Mouse (Mus musculus) forebrain, embryonic 13.5 days (tissue): ENCODE results near the gene E2f1. TPM values are rescaled to one million over a fixed set of nuclear protein-coding genes. Genes with fewer than 3 reads are reported as not detected.

ENCODE experiments used
- ATAC-seq: fragments of 200-750 bp; cut with Nextera tagmentation; 2 replicates; pipeline ENCODE4 v1.8.0; 2017
- H3K27ac ChIP-seq: fragments of 300-500 bp; sonication (generic); 2 replicates; pipeline ENCODE4 v1.5.1; 2015; ENCODE audit warnings: inconsistent platforms, mild to moderate bottlenecking, moderate library complexity
- H3K27me3 ChIP-seq: fragments of 300-500 bp; sonication (generic); 2 replicates; pipeline ENCODE4 v1.6.1; 2015; ENCODE audit warnings: mild to moderate bottlenecking, inconsistent platforms
- H3K36me3 ChIP-seq: fragments of 300-500 bp; sonication (generic); 2 replicates; pipeline ENCODE4 v1.6.1; 2015; ENCODE audit warnings: mild to moderate bottlenecking, inconsistent platforms; ENCODE audit not compliant: poor library complexity, severe bottlenecking
- H3K4me1 ChIP-seq: fragments of 300-500 bp; sonication (generic); 2 replicates; pipeline ENCODE4 v1.6.1; 2015; ENCODE audit warnings: inconsistent platforms
- H3K4me2 ChIP-seq: fragments of 300-500 bp; sonication (generic); 2 replicates; pipeline ENCODE4 v1.6.1; 2015; ENCODE audit warnings: inconsistent platforms, mild to moderate bottlenecking, moderate library complexity
- H3K4me3 ChIP-seq: fragments of 300-500 bp; sonication (generic); 2 replicates; pipeline ENCODE4 v1.5.1; 2015; ENCODE audit warnings: mild to moderate bottlenecking, inconsistent platforms
- H3K9ac ChIP-seq: fragments of 300-500 bp; sonication (generic); 2 replicates; pipeline ENCODE4 v1.6.1; 2015; ENCODE audit warnings: mild to moderate bottlenecking, inconsistent platforms
- H3K9me3 ChIP-seq: fragments of 300-500 bp; sonication (generic); replicated peaks from 2 replicates; pipeline ENCODE4 v1.6.1; 2016; ENCODE audit warnings: inconsistent platforms
- WGBS: fragments of 180-500 bp; shearing (Covaris S2); methylation state at CpG from one replicate; pipeline ENCODE4 v1.1.7; 2015; 5-methylcytosine and 5-hydroxymethylcytosine counted together
- polyA plus RNA-seq: library from polyadenylated mRNA; unstranded; fragments of >200 nt; fragmentation: Nextera tagmentation; extraction: Ambion mirVana; gene quantifications from 2 replicates; pipeline ENCODE4 v1.2.1, GENCODE M21; 2015

E2f1 gene
- polyA plus RNA-seq, 1 experiment from 2014 or later: 22.8 TPM

DNA sequence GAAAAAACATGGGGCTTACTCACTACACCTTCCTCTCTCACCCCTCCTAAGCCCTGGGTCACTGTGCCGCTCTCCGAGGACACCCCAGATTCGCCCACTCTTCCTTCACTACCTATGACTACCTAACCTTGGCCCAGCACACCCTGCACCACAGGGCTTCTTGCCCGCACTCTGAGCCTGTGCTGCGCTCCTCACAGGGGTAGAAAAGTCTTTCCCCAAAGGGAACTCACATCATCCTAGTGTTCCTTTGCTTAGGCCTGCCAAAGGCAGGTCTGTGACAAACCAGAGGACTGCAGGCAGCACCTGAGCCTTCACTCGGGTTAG, 8.0 kb upstream of the E2f1 start:
- H3K9ac ChIP-seq: no peak overlapping the region
- H3K27ac ChIP-seq: peak overlapping the region; percentile 73
- H3K4me2 ChIP-seq: no peak overlapping the region
- H3K9me3 ChIP-seq: no peaks in the 10 kb centered on the region
- 71% methylated on average over 6 of the region's 6 CpGs for WGBS
- no peak overlapping the region for H3K4me3 ChIP-seq
- no peak for ATAC-seq
- H3K27me3 ChIP-seq: no peaks in the 10 kb centered on the region
- peaks cover 19% of the 10 kb centered on the region for H3K4me1 ChIP-seq
- H3K36me3 ChIP-seq: no peaks in the 10 kb centered on the region

DNA sequence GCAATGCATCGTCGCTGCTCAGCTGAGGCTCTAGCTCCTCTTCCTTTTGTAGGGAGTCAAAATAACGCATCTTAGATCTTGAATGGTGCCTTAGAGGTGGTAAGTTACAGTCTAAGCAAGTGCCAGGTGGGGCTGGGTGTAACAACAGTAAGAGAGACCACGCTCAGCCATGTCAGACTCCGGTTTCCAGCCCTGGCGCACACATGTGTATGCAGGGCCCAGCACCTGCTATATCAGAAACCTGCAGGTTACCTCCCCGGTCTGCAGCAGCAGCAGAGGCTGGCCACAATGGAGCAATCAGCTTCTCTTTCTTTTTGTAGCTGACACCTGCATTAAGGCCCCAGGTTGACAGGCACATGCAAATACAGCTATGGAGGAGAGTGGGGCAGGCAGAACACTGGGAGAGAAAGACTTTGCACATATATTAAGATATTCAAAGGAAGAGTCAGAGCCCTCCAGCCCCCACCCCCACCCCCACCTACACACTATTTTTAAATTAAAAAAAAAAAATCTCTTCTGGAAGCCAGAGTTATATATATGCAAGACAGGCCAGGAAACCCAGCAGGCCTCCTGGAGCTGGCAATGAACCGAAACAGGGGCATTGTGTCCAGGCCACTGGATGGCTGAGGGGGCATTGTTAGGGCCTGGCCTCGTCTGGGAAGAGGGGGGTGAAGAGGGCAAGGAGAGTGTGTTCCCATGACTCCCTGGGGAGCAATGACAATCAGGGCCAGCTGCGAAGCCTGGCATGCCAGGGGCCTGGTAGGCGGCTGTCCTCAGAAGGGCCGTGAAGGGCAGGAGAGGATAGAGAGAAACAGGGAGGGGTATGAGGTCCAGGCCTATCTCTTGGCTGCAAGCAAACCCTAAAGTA, 7.4 kb upstream of the E2f1 start:
- H3K9ac ChIP-seq: peak overlapping the region; percentile 13; the same call in 1 of the 2 replicates
- no peaks in the 10 kb centered on the region for H3K36me3 ChIP-seq
- no peaks in the 10 kb centered on the region for H3K27me3 ChIP-seq
- ATAC-seq: peak; percentile 38; the same call in 1 of the 2 replicates
- no peak overlapping the region for H3K4me3 ChIP-seq
- 26% methylated on average over 12 of the region's 12 CpGs for WGBS
- H3K4me1 ChIP-seq: peaks cover 19% of the 10 kb centered on the region
- H3K4me2 ChIP-seq: no peak overlapping the region
- no peaks in the 10 kb centered on the region for H3K9me3 ChIP-seq
- peak overlapping the region; percentile 73 for H3K27ac ChIP-seq

DNA sequence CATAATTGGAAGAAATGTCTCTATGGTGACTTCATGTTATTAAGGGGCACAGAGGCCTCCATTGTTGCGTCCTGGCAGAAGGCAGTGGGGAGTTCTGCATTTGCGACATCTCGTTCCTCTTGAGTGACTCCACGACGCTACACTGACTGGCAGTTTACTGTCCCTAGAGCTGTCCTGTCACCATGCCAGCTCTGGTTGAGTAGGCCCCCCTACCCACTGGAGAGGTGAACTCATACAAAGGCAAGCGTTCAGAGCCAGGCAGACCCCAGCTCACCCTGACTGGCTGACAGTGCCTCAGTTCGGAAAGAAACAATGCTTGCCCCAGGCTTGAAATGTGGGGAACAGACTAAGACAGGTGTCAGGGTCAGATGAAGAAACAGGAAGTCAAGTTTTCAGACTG, 4.6 kb upstream of the E2f1 start:
- no peak for ATAC-seq
- Histone ChIP-seq H3K4me3 (no peak overlapping the region), H3K9ac (no peak overlapping the region), H3K4me2 (no peak overlapping the region), H3K27ac (no peak overlapping the region), H3K9me3 (no peaks in the 10 kb centered on the region), H3K36me3 (no peaks in the 10 kb centered on the region), H3K4me1 (peaks cover 26% of the 10 kb centered on the region), H3K27me3 (no peaks in the 10 kb centered on the region)
- 47% methylated on average over 7 of the region's 7 CpGs for WGBS

DNA sequence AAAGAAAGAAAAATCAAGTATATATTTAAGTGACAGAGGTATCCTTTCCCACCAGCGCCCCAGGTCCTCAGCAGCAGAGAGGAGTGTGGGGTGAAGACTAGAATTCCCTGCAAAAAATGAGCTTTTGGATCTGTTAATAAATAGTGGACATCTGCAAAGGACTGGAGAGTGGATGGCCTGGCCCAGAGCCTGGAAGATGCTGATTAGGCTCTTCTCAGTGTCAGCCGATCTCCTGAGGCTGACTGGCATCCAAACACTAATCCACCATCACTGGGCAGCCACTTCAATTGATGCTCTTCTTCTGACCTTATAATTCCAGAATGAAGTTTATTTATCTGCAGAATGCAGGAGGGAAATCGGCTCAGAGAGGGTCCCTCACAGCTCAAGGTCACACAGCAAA, 3.3 kb upstream of the E2f1 start:
- 78% methylated on average over 3 of the region's 3 CpGs for WGBS

DNA sequence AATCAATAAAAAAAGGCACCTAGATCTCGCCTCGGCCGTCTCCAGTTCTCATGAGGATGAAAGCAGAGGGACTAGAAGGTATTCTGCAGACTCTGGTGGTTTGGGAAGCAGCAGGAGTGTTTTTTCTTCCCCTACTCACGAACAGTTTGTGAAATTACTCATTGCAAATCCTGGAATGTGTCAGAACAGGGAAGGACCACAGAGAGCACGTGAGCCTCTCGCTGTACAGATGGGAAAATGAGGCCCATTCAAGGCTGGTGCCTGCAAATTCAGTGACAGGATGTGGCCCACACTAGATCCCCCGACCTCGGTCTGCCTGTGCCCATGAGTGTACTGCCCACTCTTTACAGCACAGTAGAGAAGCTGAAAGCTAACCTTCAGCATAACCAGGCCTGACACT, 2.3 kb upstream of the E2f1 start:
- no peak overlapping the region for H3K27ac ChIP-seq
- no peaks in the 10 kb centered on the region for H3K36me3 ChIP-seq
- H3K27me3 ChIP-seq: no peaks in the 10 kb centered on the region
- no peak overlapping the region for H3K4me3 ChIP-seq
- no peak for ATAC-seq
- WGBS: 89% methylated on average over 8 of the region's 8 CpGs
- H3K4me1 ChIP-seq: peaks cover 38% of the 10 kb centered on the region
- H3K9me3 ChIP-seq: no peaks in the 10 kb centered on the region
- no peak overlapping the region for H3K4me2 ChIP-seq
- H3K9ac ChIP-seq: no peak overlapping the region

More for the DNA sequence above, 3.3 kb upstream of the E2f1 start:
- Histone ChIP-seq H3K4me1 (peaks cover 38% of the 10 kb centered on the region), H3K9ac (no peak overlapping the region), H3K4me3 (no peak overlapping the region), H3K27ac (no peak overlapping the region), H3K4me2 (no peak overlapping the region), H3K36me3 (no peaks in the 10 kb centered on the region), H3K9me3 (no peaks in the 10 kb centered on the region), H3K27me3 (no peaks in the 10 kb centered on the region)
- ATAC-seq: no peak

DNA sequence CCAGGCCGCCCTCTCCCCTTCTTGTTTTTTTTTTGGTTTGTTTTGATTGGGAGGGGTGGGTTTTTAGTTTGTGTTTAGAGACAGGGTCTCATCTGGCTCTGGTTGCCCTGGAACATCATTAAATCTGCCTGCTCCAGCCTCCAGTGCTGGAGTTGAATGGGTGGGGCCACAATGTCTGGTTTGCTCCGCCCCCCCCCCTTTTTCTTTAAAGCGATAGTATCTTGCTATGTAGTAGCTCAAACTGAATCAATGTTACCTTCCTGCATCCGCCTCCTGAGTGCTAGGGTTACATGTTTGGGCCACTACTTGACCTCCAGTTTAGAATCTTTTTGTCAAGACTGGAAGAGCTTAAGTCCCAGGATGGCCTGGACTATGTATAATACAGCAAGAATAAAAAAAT, 1.6 kb upstream of the E2f1 start:
- H3K4me3 ChIP-seq: no peak overlapping the region
- no peak for ATAC-seq
- H3K27ac ChIP-seq: no peak overlapping the region
- no peaks in the 10 kb centered on the region for H3K9me3 ChIP-seq
- H3K27me3 ChIP-seq: no peaks in the 10 kb centered on the region
- H3K4me1 ChIP-seq: peaks cover 39% of the 10 kb centered on the region
- whole genome bisulfite sequencing: 82% methylated on average over 4 of the region's 4 CpGs
- H3K4me2 ChIP-seq: no peak overlapping the region
- no peaks in the 10 kb centered on the region for H3K36me3 ChIP-seq
- no peak overlapping the region for H3K9ac ChIP-seq

DNA sequence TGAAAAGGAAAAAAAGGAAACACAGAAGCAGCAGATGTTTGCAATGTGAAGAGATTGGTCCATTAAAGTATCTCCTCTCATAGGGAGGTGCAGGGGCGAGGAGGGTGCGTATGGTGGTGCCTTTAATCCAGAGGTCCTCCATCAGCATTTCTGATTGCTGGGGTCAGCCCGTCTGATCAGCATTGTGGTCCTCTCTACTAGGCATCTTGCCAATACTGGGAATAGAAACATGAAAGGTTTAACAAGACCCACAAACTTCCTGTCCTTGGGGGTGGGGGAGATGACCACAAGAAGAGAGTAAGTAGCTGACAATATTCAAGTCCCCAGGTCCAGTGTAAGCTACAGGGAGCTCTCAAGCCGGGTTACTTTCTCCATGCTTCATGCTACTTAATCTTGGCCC, 974 bp upstream of the E2f1 start:
- H3K9ac ChIP-seq: peak overlapping the region; percentile 62; the same call in 1 of the 2 replicates
- no peaks in the 10 kb centered on the region for H3K36me3 ChIP-seq
- no peak overlapping the region for H3K27ac ChIP-seq
- no peak overlapping the region for H3K4me3 ChIP-seq
- WGBS: 67% methylated on average over 4 of the region's 4 CpGs
- ATAC-seq: no peak
- no peaks in the 10 kb centered on the region for H3K27me3 ChIP-seq
- H3K9me3 ChIP-seq: no peaks in the 10 kb centered on the region
- peaks cover 45% of the 10 kb centered on the region for H3K4me1 ChIP-seq
- peak overlapping the region; percentile 80 for H3K4me2 ChIP-seq

DNA sequence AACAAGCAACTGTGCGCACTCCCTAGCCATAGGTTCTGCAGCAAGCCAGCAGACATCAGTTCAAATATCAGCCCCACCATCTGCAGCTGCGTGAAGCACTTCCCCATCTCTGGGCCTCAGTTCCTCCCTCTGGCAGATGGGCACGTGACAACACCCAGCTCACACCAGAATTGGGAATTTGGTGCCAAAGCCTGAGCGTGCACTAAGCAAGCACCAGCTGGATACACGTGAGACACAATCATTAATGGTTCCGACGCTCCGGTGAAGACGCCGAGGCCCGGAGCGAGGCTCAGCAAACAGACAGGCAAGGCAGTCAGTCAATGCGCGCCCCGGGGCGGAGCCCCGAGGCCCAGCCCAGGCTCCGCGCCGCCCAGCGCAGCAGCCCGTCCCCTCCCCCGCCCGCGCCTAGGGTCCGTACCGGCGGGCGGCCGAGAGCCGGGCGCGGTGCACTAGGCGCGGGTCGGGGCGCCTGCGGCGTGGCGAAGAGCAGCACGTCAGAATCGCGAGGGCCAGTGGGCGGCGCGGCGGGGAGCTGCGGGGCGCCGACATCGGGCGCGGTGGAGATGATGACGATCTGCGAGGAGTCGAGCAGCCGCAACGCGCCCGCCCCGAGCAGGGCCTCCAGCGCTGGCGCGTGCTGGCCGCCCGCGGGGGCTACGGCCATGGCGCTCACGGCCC, 482 bp downstream of the E2f1 start:
- no peaks in the 10 kb centered on the region for H3K9me3 ChIP-seq
- peaks cover 6% of the 10 kb centered on the region for H3K36me3 ChIP-seq
- no peaks in the 10 kb centered on the region for H3K27me3 ChIP-seq
- peak overlapping the region; percentile 90 for H3K27ac ChIP-seq
- peak overlapping the region; percentile 79 for H3K9ac ChIP-seq
- WGBS: under 1% methylated on average over 58 of the region's 70 CpGs
- H3K4me1 ChIP-seq: peaks cover 54% of the 10 kb centered on the region
- peak overlapping the region; percentile 83 for H3K4me3 ChIP-seq
- ATAC-seq: peak; percentile 75
- peak overlapping the region; percentile 80 for H3K4me2 ChIP-seq

DNA sequence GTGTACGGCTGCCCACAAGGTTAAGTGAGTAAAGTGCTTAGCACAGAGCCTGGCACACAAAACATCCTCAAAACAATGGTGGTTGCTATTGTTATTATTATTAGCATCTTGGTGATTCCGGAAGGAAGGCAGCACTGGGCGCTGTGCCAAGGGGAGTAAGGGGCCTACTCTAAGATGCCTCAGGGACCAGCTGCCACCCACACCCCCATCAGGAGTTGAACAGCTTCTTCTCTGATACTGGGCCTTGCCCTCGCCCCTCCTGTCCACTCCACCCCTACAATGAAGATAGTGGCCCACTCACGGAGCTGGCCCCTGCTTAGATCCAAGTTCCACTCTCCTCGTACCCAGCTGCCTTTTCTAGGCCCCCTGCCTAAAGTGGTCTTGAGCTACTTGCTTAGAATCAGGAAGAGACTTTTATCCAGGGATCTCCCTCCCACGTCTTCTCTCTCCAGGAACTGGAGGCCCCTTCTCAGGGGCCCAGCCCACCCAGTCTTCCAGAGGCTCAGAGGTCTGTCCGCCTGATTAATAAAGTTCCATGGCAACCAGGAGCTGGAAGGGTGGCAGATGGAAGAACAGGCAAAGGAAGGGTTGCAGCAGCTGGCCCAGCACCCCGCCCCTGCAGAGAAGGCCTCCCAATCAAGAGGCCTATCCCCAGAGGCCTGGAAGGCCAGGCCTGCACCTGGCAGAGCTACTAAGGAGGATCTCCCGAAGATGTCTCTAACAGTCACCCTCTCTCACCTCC, 1.2 kb downstream of the E2f1 start:
- H3K4me1 ChIP-seq: peaks cover 53% of the 10 kb centered on the region
- peak overlapping the region; percentile 79 for H3K9ac ChIP-seq
- H3K4me3 ChIP-seq: peak overlapping the region; percentile 83
- H3K9me3 ChIP-seq: no peaks in the 10 kb centered on the region
- WGBS: 7% methylated on average over 10 of the region's 10 CpGs
- H3K4me2 ChIP-seq: peak overlapping the region; percentile 80
- peaks cover 13% of the 10 kb centered on the region for H3K36me3 ChIP-seq
- no peaks in the 10 kb centered on the region for H3K27me3 ChIP-seq
- peak overlapping the region; percentile 90 for H3K27ac ChIP-seq
- peak; percentile 11; the same call in 1 of the 2 replicates for ATAC-seq

DNA sequence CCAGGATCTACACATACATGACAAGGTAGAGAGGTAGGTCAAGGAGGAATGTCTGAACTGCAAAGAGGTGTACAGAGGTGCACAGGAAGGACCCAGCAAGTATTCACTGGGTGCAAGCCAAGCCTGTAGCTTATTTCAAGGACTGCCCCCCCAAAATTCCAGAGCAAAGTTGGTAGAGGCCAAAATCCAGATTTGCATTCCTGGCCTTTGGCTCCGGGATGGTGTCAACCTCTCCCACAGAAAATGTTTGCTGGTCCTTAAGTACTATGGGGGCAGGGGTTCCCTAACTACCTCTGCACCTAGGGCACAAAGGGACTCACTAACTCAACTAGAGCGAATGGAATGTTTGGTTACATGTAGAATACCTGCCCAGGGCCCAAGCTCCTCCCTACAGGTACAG, 1.9 kb downstream of the E2f1 start:
- peak overlapping the region; percentile 83 for H3K4me3 ChIP-seq
- ATAC-seq: no peak
- peaks cover 53% of the 10 kb centered on the region for H3K4me1 ChIP-seq
- WGBS: 66% methylated on average over 2 of the region's 2 CpGs
- peak overlapping the region; percentile 79 for H3K9ac ChIP-seq
- peaks cover 21% of the 10 kb centered on the region for H3K36me3 ChIP-seq
- no peaks in the 10 kb centered on the region for H3K27me3 ChIP-seq
- H3K9me3 ChIP-seq: no peaks in the 10 kb centered on the region
- peak overlapping the region; percentile 80 for H3K4me2 ChIP-seq
- H3K27ac ChIP-seq: peak overlapping the region; percentile 90

DNA sequence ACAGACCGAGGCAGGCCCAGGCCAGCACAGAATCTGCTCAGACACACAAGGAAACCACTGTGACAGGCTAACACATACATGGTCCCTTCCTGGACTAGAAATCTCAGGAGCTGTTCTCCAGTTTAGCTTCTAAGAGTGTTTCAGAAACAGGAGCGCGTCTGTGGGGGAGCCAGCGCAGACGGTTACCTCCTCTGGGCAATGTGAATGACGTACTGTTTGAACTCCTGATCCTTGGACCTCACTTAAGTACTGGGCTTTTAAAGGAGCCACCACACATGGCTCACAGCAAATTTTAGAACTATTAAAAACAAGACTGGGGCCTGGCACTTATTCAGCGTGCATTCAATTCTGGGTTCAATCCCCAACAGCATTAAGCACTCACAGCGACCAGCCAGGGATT, 3.1 kb downstream of the E2f1 start:
- Histone ChIP-seq H3K36me3 (peaks cover 28% of the 10 kb centered on the region), H3K27ac (peak overlapping the region; percentile 73; the same call in 1 of the 2 replicates), H3K4me3 (no peak overlapping the region), H3K9ac (peak overlapping the region; percentile 40; the same call in 1 of the 2 replicates), H3K9me3 (no peaks in the 10 kb centered on the region), H3K4me2 (peak overlapping the region; percentile 80), H3K4me1 (peaks cover 53% of the 10 kb centered on the region), H3K27me3 (no peaks in the 10 kb centered on the region)
- 54% methylated on average over 8 of the region's 8 CpGs for WGBS
- ATAC-seq: no peak

DNA sequence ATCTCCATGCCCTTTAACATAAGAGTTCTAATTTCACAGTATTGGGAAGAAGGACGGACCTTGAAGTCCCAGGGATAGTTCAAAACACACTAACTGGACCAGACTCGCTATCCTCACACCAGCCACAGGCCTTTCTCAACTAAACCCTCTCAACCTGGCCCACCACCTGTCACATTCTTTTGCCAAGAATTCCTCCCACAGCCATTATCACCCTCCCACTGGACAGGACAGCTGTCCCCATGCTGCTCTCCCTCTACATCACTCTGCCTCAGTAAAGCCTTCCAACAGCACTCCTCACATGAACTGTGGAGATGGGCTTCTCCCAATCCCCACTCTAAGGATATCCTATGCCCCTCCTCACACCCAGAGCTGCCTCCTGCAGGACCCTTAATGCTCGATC, 4.1 kb downstream of the E2f1 start:
- Histone ChIP-seq H3K36me3 (peaks cover 38% of the 10 kb centered on the region), H3K4me1 (peaks cover 51% of the 10 kb centered on the region), H3K4me3 (no peak overlapping the region), H3K27me3 (no peaks in the 10 kb centered on the region), H3K27ac (peak overlapping the region; percentile 73), H3K9ac (peak overlapping the region; percentile 45), H3K4me2 (peak overlapping the region; percentile 16), H3K9me3 (no peaks in the 10 kb centered on the region)
- no peak for ATAC-seq
- WGBS: 66% methylated on average over 3 of the region's 3 CpGs
